Mouse (Mus musculus): ENCODE results near the gene Kbtbd2. TPM values are rescaled to one million over a fixed set of nuclear protein-coding genes. Genes with fewer than 3 reads are reported as not detected.
A peak's percentile ranks its signal among the peaks of the same experiment; 100 is the strongest.

Kbtbd2 gene
- total RNA-seq (2018; cell fraction: chromatin; rRNA removed), result 10 to 100 TPM; 23.7 to 63.5 (median 34.2) TPM
- total RNA-seq (2018; cell fraction: cytosol; rRNA removed), result 10 to 100 TPM; 27.2 to 50.7 (median 37.4) TPM
- total RNA-seq (2018; cell fraction: nucleus; rRNA removed), result 10 to 100 TPM; 34.4 to 66.7 (median 50.1) TPM
- polyA plus RNA-seq (2018), result 21.0 to 33.2 TPM (median 27.7 TPM) in 3 replicates

GRCm38 (mm10) chr6:56797311-56798151 is at the start of gene Kbtbd2:
Gene Kbtbd2 (minus strand): TSS chr6:56797813.
- peaks cover 44% of the 10 kb centered on the region for H3K79me2 ChIP-seq (ENCODE audit: inconsistent target)
- no peaks in the 10 kb centered on the region for H3K36me3 ChIP-seq (ENCODE audit: inconsistent target)
- H3K4me3 ChIP-seq (ENCODE audit: inconsistent target), result peak within 1 kb of the TSS; percentile 75
- peak within 1 kb of the TSS; percentile 91 for H3K27ac ChIP-seq
- 2% methylated on average over 91 of the region's 98 CpGs for WGBS (ENCODE audit: missing documents)

- H3K4me3 ChIP-seq (ENCODE audit: inconsistent target), result no peak overlapping the region
- H3K79me2 ChIP-seq (ENCODE audit: inconsistent target), result no peaks in the 10 kb centered on the region
- H3K36me3 ChIP-seq (ENCODE audit: inconsistent target), result no peaks in the 10 kb centered on the region
- WGBS (ENCODE audit: missing documents), result 85% methylated on average over 2 of the region's 2 CpGs
- H3K27ac ChIP-seq, result no peak overlapping the region
These were observed 46.8 kb upstream of the Kbtbd2 start for GRCm38 (mm10) chr6:56844365-56844764.

- Histone ChIP-seq H3K36me3 (ENCODE audit: inconsistent target) (no peaks in the 10 kb centered on the region), H3K4me3 (ENCODE audit: inconsistent target) (no peak overlapping the region), H3K79me2 (ENCODE audit: inconsistent target) (no peaks in the 10 kb centered on the region), H3K27ac (no peak overlapping the region)
- 93% methylated on average over 3 of the region's 3 CpGs for WGBS (ENCODE audit: missing documents)
These were observed 45.6 kb upstream of the Kbtbd2 start for GRCm38 (mm10) chr6:56843229-56843628.

GRCm38 (mm10) chr6:56837621-56838020 is 40.0 kb upstream of the Kbtbd2 start:
- 93% methylated on average over 3 of the region's 3 CpGs for WGBS (ENCODE audit: missing documents)
- H3K4me3 ChIP-seq (ENCODE audit: inconsistent target), result no peak overlapping the region

GRCm38 (mm10) chr6:56837166-56837565 is 39.6 kb upstream of the Kbtbd2 start:
- Histone ChIP-seq H3K27ac (no peak overlapping the region), H3K4me3 (ENCODE audit: inconsistent target) (no peak overlapping the region), H3K36me3 (ENCODE audit: inconsistent target) (no peaks in the 10 kb centered on the region), H3K79me2 (ENCODE audit: inconsistent target) (no peaks in the 10 kb centered on the region)
- 93% methylated on average over 12 of the region's 12 CpGs for WGBS (ENCODE audit: missing documents)

More at GRCm38 (mm10) chr6:56837621-56838020, 40.0 kb upstream of the Kbtbd2 start:
- Histone ChIP-seq H3K27ac (no peak overlapping the region), H3K79me2 (ENCODE audit: inconsistent target) (no peaks in the 10 kb centered on the region), H3K36me3 (ENCODE audit: inconsistent target) (no peaks in the 10 kb centered on the region)

- Histone ChIP-seq H3K79me2 (ENCODE audit: inconsistent target) (no peaks in the 10 kb centered on the region), H3K36me3 (ENCODE audit: inconsistent target) (no peaks in the 10 kb centered on the region), H3K4me3 (ENCODE audit: inconsistent target) (no peak overlapping the region), H3K27ac (no peak overlapping the region)
- WGBS (ENCODE audit: missing documents), result 100% methylated on average over 8 of the region's 10 CpGs
These were observed 37.9 kb upstream of the Kbtbd2 start for GRCm38 (mm10) chr6:56835532-56835931.

GRCm38 (mm10) chr6:56834769-56835168 is 37.2 kb upstream of the Kbtbd2 start:
- H3K27ac ChIP-seq, result no peak overlapping the region
- H3K79me2 ChIP-seq (ENCODE audit: inconsistent target), result no peaks in the 10 kb centered on the region
- 92% methylated on average over 5 of the region's 5 CpGs for WGBS (ENCODE audit: missing documents)
- no peak overlapping the region for H3K4me3 ChIP-seq (ENCODE audit: inconsistent target)
- no peaks in the 10 kb centered on the region for H3K36me3 ChIP-seq (ENCODE audit: inconsistent target)

GRCm38 (mm10) chr6:56832830-56833229 is 35.2 kb upstream of the Kbtbd2 start:
- Histone ChIP-seq H3K36me3 (ENCODE audit: inconsistent target) (no peaks in the 10 kb centered on the region), H3K79me2 (ENCODE audit: inconsistent target) (no peaks in the 10 kb centered on the region), H3K4me3 (ENCODE audit: inconsistent target) (no peak overlapping the region), H3K27ac (no peak overlapping the region)

- Histone ChIP-seq H3K79me2 (ENCODE audit: inconsistent target) (no peaks in the 10 kb centered on the region), H3K4me3 (ENCODE audit: inconsistent target) (no peak overlapping the region; the same call in 1 of the 2 replicates), H3K36me3 (ENCODE audit: inconsistent target) (no peaks in the 10 kb centered on the region), H3K27ac (no peak overlapping the region)
- WGBS (ENCODE audit: missing documents), result 16% methylated on average over 7 of the region's 15 CpGs
These were observed 34.8 kb upstream of the Kbtbd2 start for GRCm38 (mm10) chr6:56832407-56832796.

- Histone ChIP-seq H3K79me2 (ENCODE audit: inconsistent target) (no peaks in the 10 kb centered on the region), H3K36me3 (ENCODE audit: inconsistent target) (no peaks in the 10 kb centered on the region), H3K4me3 (ENCODE audit: inconsistent target) (peak within 1 kb of the TSS; percentile 21), H3K27ac (no peak within 1 kb of the TSS)
- WGBS (ENCODE audit: missing documents), result 2% methylated on average over 58 of the region's 58 CpGs
These were observed 34.2 kb upstream of the Kbtbd2 start, which contains the start of gene Fkbp9 for GRCm38 (mm10) chr6:56831697-56832406. Gene Fkbp9 (plus strand): TSS chr6:56832059.

GRCm38 (mm10) chr6:56825657-56826056 is 28.0 kb upstream of the Kbtbd2 start:
- Histone ChIP-seq H3K4me3 (ENCODE audit: inconsistent target) (no peak overlapping the region), H3K79me2 (ENCODE audit: inconsistent target) (no peaks in the 10 kb centered on the region), H3K27ac (no peak overlapping the region), H3K36me3 (ENCODE audit: inconsistent target) (no peaks in the 10 kb centered on the region)
- WGBS (ENCODE audit: missing documents), result 50% methylated on average over 2 of the region's 3 CpGs

- Histone ChIP-seq H3K27ac (no peak overlapping the region), H3K79me2 (ENCODE audit: inconsistent target) (no peaks in the 10 kb centered on the region), H3K4me3 (ENCODE audit: inconsistent target) (no peak overlapping the region), H3K36me3 (ENCODE audit: inconsistent target) (no peaks in the 10 kb centered on the region)
- WGBS (ENCODE audit: missing documents), result 93% methylated on average over 2 of the region's 2 CpGs
These were observed 21.5 kb upstream of the Kbtbd2 start for GRCm38 (mm10) chr6:56819124-56819487.

GRCm38 (mm10) chr6:56818436-56819123 is 21.0 kb upstream of the Kbtbd2 start:
- H3K4me3 ChIP-seq (ENCODE audit: inconsistent target), result no peak overlapping the region
- 92% methylated on average over 5 of the region's 5 CpGs for WGBS (ENCODE audit: missing documents)
- no peaks in the 10 kb centered on the region for H3K79me2 ChIP-seq (ENCODE audit: inconsistent target)
- no peak overlapping the region for H3K27ac ChIP-seq
- no peaks in the 10 kb centered on the region for H3K36me3 ChIP-seq (ENCODE audit: inconsistent target)

GRCm38 (mm10) chr6:56813332-56813731 is 15.7 kb upstream of the Kbtbd2 start:
- 72% methylated on average over 2 of the region's 2 CpGs for WGBS (ENCODE audit: missing documents)
- H3K27ac ChIP-seq, result no peak overlapping the region
- H3K4me3 ChIP-seq (ENCODE audit: inconsistent target), result no peak overlapping the region
- no peaks in the 10 kb centered on the region for H3K36me3 ChIP-seq (ENCODE audit: inconsistent target)
- H3K79me2 ChIP-seq (ENCODE audit: inconsistent target), result no peaks in the 10 kb centered on the region
